Mouse (Mus musculus) T-helper 17 cell (primary cell): ENCODE measurements at regions not wholly inside any gene's neighbourhood (a gene's known extent, or its start where the extent isn't known, plus 50 kb on each side); places are given as distances from the start of the nearest gene placed in this dataset.

Source experiments
- in situ Hi-C, 2 experiments: fragments of 300-600 bp; cut with MboI, MseI; formaldehyde crosslinking; loops; 1 replicate in 1 of 2; 2 replicates in 1 of 2; pipeline ENCODE4 v1.15.1; 2025; ENCODE audit warnings: high pct_unique_total_duplicates in 2 of 2

GRCm38 (mm10) chr13:71507421-71507931 lies 456.0 kb downstream of the Irx1 start:
- in situ Hi-C loops: no loop called here

- in situ Hi-C loops: no loop called here
Observed at GRCm38 (mm10) chr13:71506777-71507176, 456.7 kb downstream of the Irx1 start.

GRCm38 (mm10) chr13:71489773-71490172 lies 473.8 kb downstream of the Irx1 start:
- in situ Hi-C loops: no loop called here

GRCm38 (mm10) chr13:71481205-71481604 lies 482.3 kb downstream of the Irx1 start:
- in situ Hi-C loops: no loop called here

- in situ Hi-C loops: loop anchor here in 1 of 2 experiments (5.0 kb wide), 1 partner anchor 364 kb away; no protein-coding TSS in a partner anchor
Observed at GRCm38 (mm10) chr13:71461552-71461951, 502.0 kb downstream of the Irx1 start.

GRCm38 (mm10) chr13:71460607-71461006 lies 502.9 kb downstream of the Irx1 start:
- in situ Hi-C loops: loop anchor here in 1 of 2 experiments (5.0 kb wide), 1 partner anchor 363 kb away; no protein-coding TSS in a partner anchor

GRCm38 (mm10) chr13:71460097-71460496 lies 503.4 kb downstream of the Irx1 start:
- in situ Hi-C loops: loop anchor here in 1 of 2 experiments (5.0 kb wide), 1 partner anchor 363 kb away; no protein-coding TSS in a partner anchor

- in situ Hi-C loops: loop anchor here in 1 of 2 experiments (10.0 kb wide), 1 partner anchor 154 kb away; no protein-coding TSS in a partner anchor
Observed at GRCm38 (mm10) chr13:71459022-71459536, 504.4 kb downstream of the Irx1 start.

- in situ Hi-C loops: loop anchor here in 1 of 2 experiments (10.0 kb wide), 1 partner anchor 153 kb away; no protein-coding TSS in a partner anchor
Observed at GRCm38 (mm10) chr13:71458061-71458935, 505.2 kb downstream of the Irx1 start.

- in situ Hi-C loops: loop anchor here in 1 of 2 experiments (10.0 kb wide), 1 partner anchor 153 kb away; no protein-coding TSS in a partner anchor
Observed at GRCm38 (mm10) chr13:71457550-71457949, 506.0 kb downstream of the Irx1 start.

GRCm38 (mm10) chr13:71452258-71452657 lies 511.3 kb downstream of the Irx1 start:
- in situ Hi-C loops: loop anchor here (5.0 to 10.0 kb wide), 2 partner anchors 45 to 147 kb away; no protein-coding TSS in a partner anchor

- in situ Hi-C loops: no loop called here
Observed at GRCm38 (mm10) chr13:71437601-71438099, 525.9 kb downstream of the Irx1 start.

GRCm38 (mm10) chr13:71403654-71404560 lies 559.6 kb downstream of the Irx1 start:
- in situ Hi-C loops: no loop called here

GRCm38 (mm10) chr13:71393716-71394309 lies 552.2 kb upstream of the Adamts16 start:
- in situ Hi-C loops: no loop called here

- in situ Hi-C loops: no loop called here
Observed at GRCm38 (mm10) chr13:71378641-71379040, 537.0 kb upstream of the Adamts16 start.

- in situ Hi-C loops: no loop called here
Observed at GRCm38 (mm10) chr13:71375909-71376606, 534.4 kb upstream of the Adamts16 start.

- in situ Hi-C loops: no loop called here
Observed at GRCm38 (mm10) chr13:71372701-71373685, 531.4 kb upstream of the Adamts16 start.

GRCm38 (mm10) chr13:71369832-71370231 lies 528.2 kb upstream of the Adamts16 start:
- in situ Hi-C loops: no loop called here

- in situ Hi-C loops: no loop called here
Observed at GRCm38 (mm10) chr13:71365261-71365660, 523.6 kb upstream of the Adamts16 start.
